Mouse (Mus musculus): ENCODE results near the gene Txnip. TPM values are rescaled to one million over a fixed set of nuclear protein-coding genes. Genes with fewer than 3 reads are reported as not detected.

Gene Txnip
- polyA plus RNA-seq, 1 experiment: 42.6 TPM

- Histone ChIP-seq H3K36me3 (ENCODE audit: control insufficient read depth, insufficient read depth) (no peaks in the 10 kb centered on the region), H3ac (ENCODE audit: control insufficient read depth, insufficient read length) (no peak overlapping the region), H3K4me2 (ENCODE audit: low read depth) (no peak overlapping the region), H3K27me3 (ENCODE audit: control insufficient read depth, insufficient read depth, insufficient read length) (no peaks in the 10 kb centered on the region), H3K79me2 (ENCODE audit: control insufficient read depth, insufficient read depth) (no peaks in the 10 kb centered on the region), H3K4me3 (no peak overlapping the region)
- TF ChIP-seq MAX (IDR thresholded peaks at IDR 0.05; ENCODE audit: low read depth): no peak
- TF ChIP-seq SRF (IDR thresholded peaks at IDR 0.05; ENCODE audit: control insufficient read depth, insufficient read length, low read depth): no peak
- no peak for TF ChIP-seq E2F4 (IDR thresholded peaks at IDR 0.05; ENCODE audit: insufficient read depth)
- no peak for TF ChIP-seq POLR2AphosphoS2 (IDR thresholded peaks at IDR 0.05; ENCODE audit: insufficient read length, low read depth)
- TF ChIP-seq MYOD1 (IDR thresholded peaks at IDR 0.05; ENCODE audit: control insufficient read depth in 1 of 3, insufficient read length in 2 of 3, low read depth in 2 of 3): no peak
- no peak for TF ChIP-seq USF1 (IDR thresholded peaks at IDR 0.05; ENCODE audit: low read depth)
- no peak for TF ChIP-seq CEBPB (IDR thresholded peaks at IDR 0.05; ENCODE audit: insufficient read depth, poor library complexity, severe bottlenecking)
- no peak for TF ChIP-seq REST (IDR thresholded peaks at IDR 0.05; ENCODE audit: insufficient read depth, insufficient read length)
- no peak for TF ChIP-seq TCF3 (IDR thresholded peaks at IDR 0.05; ENCODE audit: insufficient read length, low read depth)
- TF ChIP-seq POLR2A (IDR thresholded peaks at IDR 0.05; ENCODE audit: insufficient read length, low read depth): no peak
- no peak for TF ChIP-seq TCF12 (IDR thresholded peaks at IDR 0.05; ENCODE audit: insufficient read depth, poor library complexity, severe bottlenecking)
- TF ChIP-seq MYOG (IDR thresholded peaks at IDR 0.05; ENCODE audit: control insufficient read depth in 1 of 3, insufficient read depth in 1 of 3, insufficient read length in 2 of 3, low read depth in 2 of 3): no peak
Observed at GRCm38 (mm10) chr3:96566661-96567450, 9.1 kb downstream of the Txnip start.

- no peak overlapping the region for H3K4me2 ChIP-seq (ENCODE audit: low read depth)
- H3K4me3 ChIP-seq: no peak overlapping the region
- H3K36me3 ChIP-seq (ENCODE audit: control insufficient read depth, insufficient read depth): no peaks in the 10 kb centered on the region
Observed at GRCm38 (mm10) chr3:96568605-96569004, 10.8 kb downstream of the Txnip start.

GRCm38 (mm10) chr3:96569506-96569905, 11.7 kb downstream of the Txnip start:
- Histone ChIP-seq H3K36me3 (ENCODE audit: control insufficient read depth, insufficient read depth) (no peaks in the 10 kb centered on the region), H3K27me3 (ENCODE audit: control insufficient read depth, insufficient read depth, insufficient read length) (no peaks in the 10 kb centered on the region), H3ac (ENCODE audit: control insufficient read depth, insufficient read length) (no peak overlapping the region), H3K4me2 (ENCODE audit: low read depth) (no peak overlapping the region), H3K79me2 (ENCODE audit: control insufficient read depth, insufficient read depth) (no peaks in the 10 kb centered on the region), H3K4me3 (no peak overlapping the region)
- no peak for TF ChIP-seq MYOD1 (IDR thresholded peaks at IDR 0.05; ENCODE audit: control insufficient read depth in 1 of 3, insufficient read length in 2 of 3, low read depth in 2 of 3)
- no peak for TF ChIP-seq REST (IDR thresholded peaks at IDR 0.05; ENCODE audit: insufficient read depth, insufficient read length)
- no peak for TF ChIP-seq USF1 (IDR thresholded peaks at IDR 0.05; ENCODE audit: low read depth)
- TF ChIP-seq MYOG (IDR thresholded peaks at IDR 0.05; ENCODE audit: control insufficient read depth in 1 of 3, insufficient read depth in 1 of 3, insufficient read length in 2 of 3, low read depth in 2 of 3): no peak
- TF ChIP-seq SRF (IDR thresholded peaks at IDR 0.05; ENCODE audit: control insufficient read depth, insufficient read length, low read depth): no peak
- no peak for TF ChIP-seq CEBPB (IDR thresholded peaks at IDR 0.05; ENCODE audit: insufficient read depth, poor library complexity, severe bottlenecking)
- no peak for TF ChIP-seq TCF12 (IDR thresholded peaks at IDR 0.05; ENCODE audit: insufficient read depth, poor library complexity, severe bottlenecking)
- TF ChIP-seq POLR2AphosphoS2 (IDR thresholded peaks at IDR 0.05; ENCODE audit: insufficient read length, low read depth): no peak
- no peak for TF ChIP-seq POLR2A (IDR thresholded peaks at IDR 0.05; ENCODE audit: insufficient read length, low read depth)
- no peak for TF ChIP-seq MAX (IDR thresholded peaks at IDR 0.05; ENCODE audit: low read depth)
- no peak for TF ChIP-seq TCF3 (IDR thresholded peaks at IDR 0.05; ENCODE audit: insufficient read length, low read depth)
- TF ChIP-seq E2F4 (IDR thresholded peaks at IDR 0.05; ENCODE audit: insufficient read depth): no peak

More at GRCm38 (mm10) chr3:96568605-96569004, 10.8 kb downstream of the Txnip start:
- Histone ChIP-seq H3K27me3 (ENCODE audit: control insufficient read depth, insufficient read depth, insufficient read length) (no peaks in the 10 kb centered on the region), H3ac (ENCODE audit: control insufficient read depth, insufficient read length) (no peak overlapping the region), H3K79me2 (ENCODE audit: control insufficient read depth, insufficient read depth) (no peaks in the 10 kb centered on the region)
- TF ChIP-seq MAX (IDR thresholded peaks at IDR 0.05; ENCODE audit: low read depth) (no peak), USF1 (IDR thresholded peaks at IDR 0.05; ENCODE audit: low read depth) (no peak), TCF3 (IDR thresholded peaks at IDR 0.05; ENCODE audit: insufficient read length, low read depth) (no peak), TCF12 (IDR thresholded peaks at IDR 0.05; ENCODE audit: insufficient read depth, poor library complexity, severe bottlenecking) (no peak), REST (IDR thresholded peaks at IDR 0.05; ENCODE audit: insufficient read depth, insufficient read length) (no peak), MYOD1 (IDR thresholded peaks at IDR 0.05; ENCODE audit: control insufficient read depth in 1 of 3, insufficient read length in 2 of 3, low read depth in 2 of 3) (no peak), POLR2A (IDR thresholded peaks at IDR 0.05; ENCODE audit: insufficient read length, low read depth) (no peak)

GRCm38 (mm10) chr3:96569966-96570605, 12.3 kb downstream of the Txnip start:
- H3K36me3 ChIP-seq (ENCODE audit: control insufficient read depth, insufficient read depth): no peaks in the 10 kb centered on the region
- H3K27me3 ChIP-seq (ENCODE audit: control insufficient read depth, insufficient read depth, insufficient read length): no peaks in the 10 kb centered on the region
- no peak overlapping the region for H3K4me3 ChIP-seq
- no peaks in the 10 kb centered on the region for H3K79me2 ChIP-seq (ENCODE audit: control insufficient read depth, insufficient read depth)
- H3ac ChIP-seq (ENCODE audit: control insufficient read depth, insufficient read length): no peak overlapping the region
- no peak for TF ChIP-seq REST (IDR thresholded peaks at IDR 0.05; ENCODE audit: insufficient read depth, insufficient read length)
- no peak for TF ChIP-seq MAX (IDR thresholded peaks at IDR 0.05; ENCODE audit: low read depth)
- no peak for TF ChIP-seq MYOG (IDR thresholded peaks at IDR 0.05; ENCODE audit: control insufficient read depth in 1 of 3, insufficient read depth in 1 of 3, insufficient read length in 2 of 3, low read depth in 2 of 3)
- no peak for TF ChIP-seq TCF3 (IDR thresholded peaks at IDR 0.05; ENCODE audit: insufficient read length, low read depth)
- TF ChIP-seq CEBPB (IDR thresholded peaks at IDR 0.05; ENCODE audit: insufficient read depth, poor library complexity, severe bottlenecking): no peak
- TF ChIP-seq POLR2A (IDR thresholded peaks at IDR 0.05; ENCODE audit: insufficient read length, low read depth): no peak
- TF ChIP-seq MYOD1 (IDR thresholded peaks at IDR 0.05; ENCODE audit: control insufficient read depth in 1 of 3, insufficient read length in 2 of 3, low read depth in 2 of 3): no peak
- no peak for TF ChIP-seq TCF12 (IDR thresholded peaks at IDR 0.05; ENCODE audit: insufficient read depth, poor library complexity, severe bottlenecking)
- no peak for TF ChIP-seq E2F4 (IDR thresholded peaks at IDR 0.05; ENCODE audit: insufficient read depth)
- no peak for TF ChIP-seq POLR2AphosphoS2 (IDR thresholded peaks at IDR 0.05; ENCODE audit: insufficient read length, low read depth)
- no peak for TF ChIP-seq SRF (IDR thresholded peaks at IDR 0.05; ENCODE audit: control insufficient read depth, insufficient read length, low read depth)
- no peak for TF ChIP-seq USF1 (IDR thresholded peaks at IDR 0.05; ENCODE audit: low read depth)
- no peak overlapping the region for H3K4me2 ChIP-seq (ENCODE audit: low read depth)

All from myocyte (in vitro differentiated cells).